Mouse (Mus musculus) lung, postnatal 0 days (tissue): ENCODE measurements around the gene Olfr1252. TPM values are rescaled to one million over a fixed set of nuclear protein-coding genes. Genes with fewer than 3 reads are reported as not detected.

ENCODE experiments used
- ATAC-seq: fragments of 200-750 bp; cut with Nextera tagmentation; 2 replicates; pipeline ENCODE4 v1.8.0; 2017; ENCODE audit warnings: moderate library complexity
- DNase-seq: peaks from one replicate; pipeline ENCODE4 v3.0.0-alpha.2; 2016; ENCODE audit warnings: low spot score
- H3K27ac ChIP-seq: fragments of 300-500 bp; sonication (generic); 2 replicates; pipeline ENCODE4 v1.5.1; 2014; ENCODE audit warnings: antibody characterized with exemption, mild to moderate bottlenecking, low read length, mixed read lengths
- H3K27me3 ChIP-seq: fragments of 300-500 bp; sonication (generic); replicated peaks from 2 replicates; pipeline ENCODE4 v1.6.1; 2014; ENCODE audit warnings: low read length, mixed read lengths; ENCODE audit not compliant: insufficient read depth
- H3K36me3 ChIP-seq: fragments of 300-500 bp; sonication (generic); 2 replicates; pipeline ENCODE4 v1.6.1; 2014; ENCODE audit warnings: low read length, mixed read lengths; ENCODE audit not compliant: insufficient read depth
- H3K4me1 ChIP-seq: fragments of 300-500 bp; sonication (generic); 2 replicates; pipeline ENCODE4 v1.6.1; 2014; ENCODE audit warnings: antibody characterized with exemption, low read depth, low read length, mixed read lengths; ENCODE audit not compliant: insufficient read depth
- H3K4me2 ChIP-seq: fragments of 300-500 bp; sonication (generic); replicated peaks from 2 replicates; pipeline ENCODE4 v1.6.1; 2014; ENCODE audit warnings: low read depth, mild to moderate bottlenecking, low read length, moderate library complexity, mixed read lengths
- H3K4me3 ChIP-seq: fragments of 300-500 bp; sonication (generic); 2 replicates; pipeline ENCODE4 v1.5.1; 2014; ENCODE audit warnings: low read depth, low read length
- H3K9ac ChIP-seq: fragments of 300-500 bp; sonication (generic); replicated peaks from 2 replicates; pipeline ENCODE4 v1.6.1; 2014; ENCODE audit warnings: low read depth, mild to moderate bottlenecking
- H3K9me3 ChIP-seq: fragments of 300-500 bp; sonication (generic); 2 replicates; pipeline ENCODE4 v1.6.1; 2016; ENCODE audit warnings: low read length, mixed read lengths
- CTCF ChIP-seq: IDR thresholded peaks from 2 replicates; pipeline ENCODE4 v1.5.1; 2016; ENCODE audit warnings: antibody characterized with exemption, mild to moderate bottlenecking
- EP300 ChIP-seq: IDR thresholded peaks from 2 replicates; pipeline ENCODE4 v1.6.1; 2016; ENCODE audit warnings: antibody characterized with exemption, mild to moderate bottlenecking, control low read depth
- WGBS: fragments of 180-500 bp; shearing (Covaris S2); extraction: QIAGEN DNeasy Blood & Tissue Kit; methylation state at CpG from one replicate; pipeline ENCODE4 v1.1.7; 2014; 5-methylcytosine and 5-hydroxymethylcytosine counted together
- polyA plus RNA-seq: library from polyadenylated mRNA; unstranded; fragments of >200 nt; fragmentation: Nextera tagmentation; extraction: Ambion mirVana; gene quantifications from 2 replicates; pipeline ENCODE4 v1.2.1, GENCODE M21; 2015

Olfr1252 gene
- polyA plus RNA-seq = not detected in 2 replicates

GRCm38 (mm10) chr2:89724912-89725311, at the start of gene Olfr1252:
Gene Olfr1252, minus strand, starts transcription at chr2:89725012.
- Histone ChIP-seq H3K36me3 (no peaks in the 10 kb centered on the region), H3K27ac (no peak within 1 kb of the TSS), H3K4me3 (no peak within 1 kb of the TSS), H3K9ac (no peak within 1 kb of the TSS), H3K9me3 (no peaks in the 10 kb centered on the region), H3K4me2 (no peak within 1 kb of the TSS), H3K4me1 (no peaks in the 10 kb centered on the region), H3K27me3 (no peaks in the 10 kb centered on the region)
- DNase-seq (no peak), ATAC-seq (no peak)
- no peak for TF ChIP-seq CTCF
- TF ChIP-seq EP300 = no peak
- 20% methylated on average over 1 of the region's 1 CpGs for WGBS

GRCm38 (mm10) chr2:89756990-89757389, 32.2 kb upstream of the Olfr1252 start, which contains the start of gene Olfr1253:
Gene Olfr1253, minus strand, starts transcription at chr2:89757090.
- H3K36me3 ChIP-seq = no peaks in the 10 kb centered on the region
- 83% methylated on average over 1 of the region's 1 CpGs for WGBS
- no peaks in the 10 kb centered on the region for H3K27me3 ChIP-seq
- no peaks in the 10 kb centered on the region for H3K4me1 ChIP-seq
- no peak within 1 kb of the TSS for H3K4me3 ChIP-seq
- H3K4me2 ChIP-seq = no peak within 1 kb of the TSS
- H3K9me3 ChIP-seq = no peaks in the 10 kb centered on the region
- no peak for ATAC-seq
- DNase-seq = no peak
- no peak for TF ChIP-seq EP300
- TF ChIP-seq CTCF = no peak
- no peak within 1 kb of the TSS for H3K27ac ChIP-seq
- H3K9ac ChIP-seq = no peak within 1 kb of the TSS

GRCm38 (mm10) chr2:89691980-89692379, 32.8 kb downstream of the Olfr1252 start:
- no peaks in the 10 kb centered on the region for H3K4me1 ChIP-seq
- no peaks in the 10 kb centered on the region for H3K27me3 ChIP-seq
- TF ChIP-seq CTCF (no peak), EP300 (no peak)
- no peak overlapping the region for H3K27ac ChIP-seq
- H3K9ac ChIP-seq = no peak overlapping the region
- DNase-seq (no peak), ATAC-seq (no peak)
- WGBS = 73% methylated on average over 6 of the region's 6 CpGs
- H3K4me3 ChIP-seq = no peak overlapping the region
- no peaks in the 10 kb centered on the region for H3K9me3 ChIP-seq
- no peaks in the 10 kb centered on the region for H3K36me3 ChIP-seq
- no peak overlapping the region for H3K4me2 ChIP-seq

- TF ChIP-seq CTCF (no peak), EP300 (no peak)
- Histone ChIP-seq H3K27me3 (no peaks in the 10 kb centered on the region), H3K27ac (no peak within 1 kb of the TSS), H3K9ac (no peak within 1 kb of the TSS), H3K36me3 (no peaks in the 10 kb centered on the region), H3K9me3 (no peaks in the 10 kb centered on the region), H3K4me1 (no peaks in the 10 kb centered on the region), H3K4me3 (no peak within 1 kb of the TSS), H3K4me2 (no peak within 1 kb of the TSS)
- ATAC-seq (no peak), DNase-seq (no peak)
Observed at GRCm38 (mm10) chr2:89671836-89672235, 53.0 kb downstream of the Olfr1252 start, which contains the start of gene Olfr1251. Gene Olfr1251, minus strand, starts transcription at chr2:89671936.

Other genes with a start within 250 kb of the Olfr1252 start
- not detected in 2 replicates for gene Olfr1241, start 237.9 kb downstream of the Olfr1252 start, polyA plus RNA-seq
- gene Olfr1242, start 226.7 kb downstream of the Olfr1252 start, polyA plus RNA-seq = not detected in 2 replicates
- gene Olfr1243, start 193.5 kb downstream of the Olfr1252 start, polyA plus RNA-seq = not detected in 2 replicates
- gene Olfr1245, start 146.6 kb downstream of the Olfr1252 start, polyA plus RNA-seq = not detected in 2 replicates
- not detected in 2 replicates for gene Olfr1246, start 131.9 kb downstream of the Olfr1252 start, polyA plus RNA-seq
- not detected in 2 replicates for gene Olfr1247, start 110.9 kb downstream of the Olfr1252 start, polyA plus RNA-seq
- gene Olfr1248, start 106.8 kb downstream of the Olfr1252 start, polyA plus RNA-seq = not detected in 2 replicates
- not detected in 2 replicates for gene Olfr1249, start 90.0 kb downstream of the Olfr1252 start, polyA plus RNA-seq
- not detected in 2 replicates for gene Olfr1250, start 63.5 kb downstream of the Olfr1252 start, polyA plus RNA-seq
- gene Olfr1251, start 53.1 kb downstream of the Olfr1252 start, polyA plus RNA-seq = not detected in 2 replicates
- not detected in 2 replicates for gene Olfr1253, start 32.1 kb upstream of the Olfr1252 start, polyA plus RNA-seq
- gene Olfr1254, start 68.6 kb upstream of the Olfr1252 start, polyA plus RNA-seq = not detected in 2 replicates
- gene Olfr1255, start 87.0 kb upstream of the Olfr1252 start, polyA plus RNA-seq = not detected in 2 replicates
- gene Olfr1256, start 116.5 kb upstream of the Olfr1252 start, polyA plus RNA-seq = not detected in 2 replicates
- not detected in 2 replicates for gene Olfr48, start 123.2 kb upstream of the Olfr1252 start, polyA plus RNA-seq
- not detected in 2 replicates for gene Olfr1257, start 153.4 kb upstream of the Olfr1252 start, polyA plus RNA-seq
- not detected in 2 replicates for gene Olfr1258, start 202.3 kb upstream of the Olfr1252 start, polyA plus RNA-seq
- gene Olfr1259, start 223.7 kb upstream of the Olfr1252 start, polyA plus RNA-seq = not detected in 2 replicates
- not detected in 2 replicates for gene Olfr1260, start 249.3 kb upstream of the Olfr1252 start, polyA plus RNA-seq